Mouse (Mus musculus): ENCODE measurements around the gene Psmd8. TPM values are rescaled to one million over a fixed set of nuclear protein-coding genes. Genes with fewer than 3 reads are reported as not detected.
A peak's percentile ranks its signal among the peaks of the same experiment; 100 is the strongest.
"Not testable (repeated sequence)": the region's sequence is repeated elsewhere in the genome, so short reads cannot be mapped to it uniquely, and the experiment has no call there.

The Psmd8 gene
- total RNA-seq (2021): 100 to 1,000 TPM; 136 to 143 TPM

DNA sequence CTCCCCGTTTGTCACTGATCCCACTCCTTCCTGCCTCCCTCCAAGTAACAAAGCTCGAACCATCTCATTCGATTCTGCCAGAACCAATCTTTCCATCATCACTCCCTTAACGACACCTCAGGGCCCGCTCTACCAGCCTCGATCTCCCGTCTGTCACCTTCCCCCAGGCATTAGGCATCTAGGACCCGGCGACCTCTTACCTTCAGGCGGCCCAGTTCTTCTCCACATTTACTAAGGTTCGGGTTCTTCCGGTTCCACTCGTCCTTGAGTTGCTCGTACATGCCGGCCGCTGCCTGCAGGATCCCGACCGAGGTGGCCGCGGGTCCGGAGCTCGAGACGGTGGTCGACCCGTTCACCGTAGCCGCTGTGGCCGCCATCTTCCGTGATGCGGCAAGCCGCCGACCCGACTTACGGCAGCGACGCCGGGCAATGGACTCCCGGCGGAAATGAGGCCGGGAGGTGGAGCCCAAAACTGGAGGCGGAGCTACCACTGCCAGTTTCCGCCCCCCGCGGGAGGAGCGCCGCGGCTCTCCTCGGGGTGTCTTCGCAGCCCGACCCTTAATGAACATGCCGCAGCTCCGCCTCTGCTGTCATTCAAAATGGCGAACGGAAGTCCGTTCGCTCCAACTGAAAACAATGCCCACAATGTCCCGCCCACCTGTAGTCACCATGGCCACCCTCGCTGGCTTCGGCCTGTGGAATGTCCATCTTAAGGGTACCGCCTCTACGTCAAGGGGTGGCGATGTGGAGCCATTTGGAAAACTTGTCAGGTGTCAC, at the start of gene Psmd8:
Gene Psmd8, minus strand, starts transcription at position 625 of the 777 bp plus-strand sequence.
- DNase-seq (ENCODE audit: extremely low spot score in 1 of 2, low spot score in 1 of 2): peak; percentile 78 to 89

DNA sequence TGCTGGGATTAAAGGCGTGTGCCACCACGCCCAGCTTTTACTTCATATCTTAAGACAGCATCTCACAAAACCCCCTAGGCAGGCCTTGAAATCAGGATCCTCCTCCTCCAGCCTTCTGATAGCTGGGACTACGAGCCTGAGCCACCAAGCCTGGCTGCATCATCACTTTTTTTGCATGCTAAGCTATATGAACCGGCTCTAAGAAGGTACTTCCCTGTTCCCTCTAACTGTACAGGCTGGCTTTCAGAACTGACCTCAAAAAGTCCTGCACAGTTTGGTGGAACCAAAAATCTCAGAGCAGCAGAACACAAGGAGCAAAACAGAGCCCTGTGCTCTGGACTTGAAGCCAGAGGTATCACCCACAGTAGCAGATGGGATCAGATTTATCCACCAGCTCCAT, 47.7 kb upstream of the Psmd8 start:
- DNase-seq (ENCODE audit: extremely low spot score in 1 of 2, low spot score in 1 of 2): no peak

DNA sequence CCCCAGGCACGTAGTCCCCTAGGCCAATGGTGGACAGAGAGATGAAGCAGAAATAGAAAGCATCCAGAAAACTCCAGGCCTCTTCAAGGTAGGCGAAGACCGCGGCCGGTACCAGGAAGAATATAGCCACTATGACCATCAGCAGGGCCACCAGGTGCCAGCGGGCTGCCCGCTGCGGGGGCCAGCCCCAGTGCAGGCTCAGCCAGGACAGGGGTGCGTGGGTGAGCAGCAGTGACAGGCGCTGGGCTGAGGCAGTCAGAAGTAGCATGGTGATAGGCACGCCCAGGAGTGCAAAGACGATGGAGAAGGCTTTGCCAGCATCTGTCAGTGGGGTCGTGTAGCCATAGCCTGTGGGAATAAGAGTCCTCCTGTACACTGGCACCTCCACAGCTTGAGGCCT, 45.0 kb upstream of the Psmd8 start:
- DNase-seq (ENCODE audit: extremely low spot score in 1 of 2, low spot score in 1 of 2): no peak

DNA sequence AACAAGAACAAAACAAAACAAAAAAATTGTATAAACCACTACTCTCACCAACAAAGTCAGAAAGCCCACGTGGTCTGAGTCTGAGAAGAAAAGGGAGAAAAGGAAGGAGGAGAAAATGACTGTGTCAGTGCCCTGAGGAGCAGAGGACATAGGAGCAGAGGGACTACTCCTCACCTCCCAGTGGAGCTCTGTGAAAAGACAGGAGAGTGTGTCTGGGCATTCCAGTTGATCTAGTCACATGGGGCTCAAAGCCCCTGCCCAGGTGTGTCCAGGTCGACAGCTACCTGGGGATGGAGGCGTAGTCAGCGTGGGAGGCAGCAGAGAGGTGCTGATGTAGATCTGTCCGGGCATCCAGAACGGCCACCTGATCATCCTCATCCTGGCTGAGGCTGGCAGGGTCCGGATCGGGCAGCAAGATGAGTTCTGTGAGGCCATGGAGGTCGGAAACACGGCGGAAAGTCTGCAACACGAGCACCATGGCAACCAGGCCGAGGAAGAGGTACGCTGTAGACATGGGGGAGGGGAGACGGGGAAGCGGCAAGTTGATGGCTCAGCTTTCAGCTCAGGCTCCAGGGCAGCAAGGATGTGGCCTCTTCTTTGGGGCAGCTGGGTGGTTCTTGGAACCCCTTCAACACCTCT, 44.4 kb upstream of the Psmd8 start:
- DNase-seq (ENCODE audit: extremely low spot score in 1 of 2, low spot score in 1 of 2): no peak

DNA sequence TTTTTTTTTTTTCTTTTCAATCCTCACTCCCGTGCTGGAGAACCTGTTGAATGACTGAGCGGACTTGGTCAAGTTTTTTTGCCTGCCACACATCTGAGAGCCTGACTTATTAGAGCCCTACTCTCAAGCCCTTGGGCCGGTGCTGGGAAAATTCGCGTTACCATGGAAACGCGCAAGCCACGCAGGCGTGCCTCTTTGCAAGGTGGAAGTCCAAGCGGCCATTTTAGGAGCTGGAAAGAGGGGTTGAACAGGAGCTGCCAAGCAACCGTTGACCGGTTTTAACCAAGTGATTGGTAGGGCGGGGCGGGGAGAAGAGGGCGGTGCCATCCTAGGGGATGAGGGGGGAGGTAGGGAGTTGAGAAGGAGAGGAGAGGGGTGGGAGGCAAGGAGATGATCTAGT, 34.3 kb upstream of the Psmd8 start:
- DNase-seq (ENCODE audit: extremely low spot score in 1 of 2, low spot score in 1 of 2): no peak

DNA sequence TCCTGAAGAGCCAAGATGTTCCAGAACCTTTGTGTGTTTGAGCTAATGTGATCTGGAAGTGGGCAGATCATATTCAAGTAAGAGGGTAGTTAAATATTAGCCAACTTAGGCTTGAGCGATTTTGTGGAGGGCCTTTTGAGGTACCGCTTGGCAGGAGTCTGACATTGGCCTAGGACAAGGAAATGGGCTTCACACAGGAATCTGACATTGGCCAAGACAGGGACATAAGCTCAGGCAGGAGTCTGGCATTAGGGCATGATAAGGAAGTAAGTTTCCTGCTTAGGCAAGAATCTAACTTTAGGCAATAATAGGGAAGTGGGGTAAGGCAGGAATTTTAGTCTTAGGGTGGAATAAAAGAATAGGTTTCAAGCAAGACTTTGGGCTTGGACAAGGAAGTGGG, 33.7 kb upstream of the Psmd8 start:
- no peak for DNase-seq (ENCODE audit: extremely low spot score in 1 of 2, low spot score in 1 of 2)

DNA sequence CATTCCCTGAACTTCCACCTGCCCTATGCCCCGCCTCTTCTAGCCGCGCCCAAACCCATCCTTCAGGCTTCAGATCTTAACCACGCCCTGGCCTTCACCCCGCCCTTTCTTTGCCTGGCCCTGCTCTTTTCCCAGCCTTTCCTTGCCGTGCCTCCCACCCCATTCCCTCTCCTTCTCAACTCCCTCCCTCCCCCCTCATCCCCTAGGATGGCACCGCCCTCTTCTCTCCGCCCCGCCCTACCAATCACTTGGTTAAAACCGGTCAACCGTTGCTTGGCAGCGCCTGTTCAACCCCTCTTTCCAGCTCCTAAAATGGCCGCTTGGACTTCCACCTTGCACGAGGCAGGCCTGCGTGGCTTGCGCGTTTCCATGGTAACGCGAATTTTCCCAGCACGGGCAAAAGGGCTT, 33.2 kb upstream of the Psmd8 start, which contains the start of gene Catsperg1:
Gene Catsperg1, minus strand, starts transcription at position 361 of the 408 bp plus-strand sequence.
- no peak for DNase-seq (ENCODE audit: extremely low spot score in 1 of 2, low spot score in 1 of 2)

DNA sequence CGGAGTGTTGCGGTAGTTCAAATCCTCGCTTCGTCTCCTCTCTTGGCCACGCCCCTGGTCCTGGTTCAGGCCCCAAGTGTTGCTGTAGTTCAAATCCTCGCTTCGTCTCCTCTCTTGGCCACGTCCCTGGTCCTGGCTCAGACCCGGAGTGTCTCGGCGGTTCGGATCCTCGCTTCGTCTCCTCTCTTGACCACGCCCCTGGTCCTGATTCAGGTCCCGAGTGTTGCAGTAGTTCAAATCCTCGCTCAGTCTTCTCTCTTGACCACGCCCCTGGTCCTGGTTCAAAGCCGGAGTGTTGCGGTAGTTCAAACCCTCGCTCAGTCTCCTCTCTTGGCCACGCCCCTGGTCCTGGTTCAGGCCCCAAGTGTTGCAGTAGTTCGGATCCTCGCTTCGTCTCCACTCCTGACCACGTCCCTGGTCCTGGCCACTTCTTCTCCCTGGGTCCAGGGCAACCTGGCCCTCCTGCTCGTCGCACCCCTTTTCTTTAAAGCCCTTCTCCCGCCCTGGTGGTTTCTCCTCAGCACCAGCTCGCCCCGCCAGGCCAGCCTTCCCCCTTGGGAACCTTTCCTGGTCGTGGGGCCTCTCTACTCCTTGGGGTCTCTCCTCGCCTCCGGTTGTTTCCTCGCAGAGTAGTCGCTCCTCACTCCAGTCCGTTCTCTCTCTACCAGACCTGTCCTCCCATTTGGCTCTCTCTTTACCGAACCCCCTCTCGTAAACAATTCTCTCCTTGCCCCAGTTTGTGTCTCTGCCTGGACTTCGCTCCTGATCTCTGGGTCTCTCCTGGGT, 32.5 kb upstream of the Psmd8 start:
- DNase-seq (ENCODE audit: extremely low spot score in 1 of 2, low spot score in 1 of 2): not testable (repeated sequence)

DNA sequence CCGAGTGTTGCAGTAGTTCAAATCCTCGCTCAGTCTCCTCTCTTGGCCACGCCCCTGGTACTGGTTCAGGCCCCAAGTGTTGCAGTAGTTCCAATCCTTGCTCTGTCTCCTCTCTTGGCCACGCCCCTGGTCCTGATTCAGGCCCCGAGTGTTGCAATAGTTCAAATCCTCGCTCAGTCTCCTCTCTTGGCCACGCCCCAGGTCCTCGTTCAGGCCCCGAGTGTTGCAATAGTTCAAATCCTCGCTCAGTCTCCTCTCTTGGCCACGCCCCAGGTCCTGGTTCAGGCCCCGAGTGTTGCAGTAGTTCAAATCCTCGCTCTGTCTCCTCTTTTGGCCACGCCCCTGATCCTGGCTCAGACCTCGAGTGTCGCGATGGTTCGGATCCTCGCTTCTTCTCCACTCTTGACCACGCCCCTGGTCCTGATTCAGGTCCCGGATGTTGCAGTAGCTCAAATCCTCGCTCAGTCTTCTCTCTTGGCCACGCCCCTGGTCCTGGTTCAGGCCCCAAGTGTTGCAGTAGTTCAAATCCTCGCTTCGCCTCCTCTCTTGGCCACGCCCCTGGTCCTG, 31.8 kb upstream of the Psmd8 start:
- no peak for DNase-seq (ENCODE audit: extremely low spot score in 1 of 2, low spot score in 1 of 2)

DNA sequence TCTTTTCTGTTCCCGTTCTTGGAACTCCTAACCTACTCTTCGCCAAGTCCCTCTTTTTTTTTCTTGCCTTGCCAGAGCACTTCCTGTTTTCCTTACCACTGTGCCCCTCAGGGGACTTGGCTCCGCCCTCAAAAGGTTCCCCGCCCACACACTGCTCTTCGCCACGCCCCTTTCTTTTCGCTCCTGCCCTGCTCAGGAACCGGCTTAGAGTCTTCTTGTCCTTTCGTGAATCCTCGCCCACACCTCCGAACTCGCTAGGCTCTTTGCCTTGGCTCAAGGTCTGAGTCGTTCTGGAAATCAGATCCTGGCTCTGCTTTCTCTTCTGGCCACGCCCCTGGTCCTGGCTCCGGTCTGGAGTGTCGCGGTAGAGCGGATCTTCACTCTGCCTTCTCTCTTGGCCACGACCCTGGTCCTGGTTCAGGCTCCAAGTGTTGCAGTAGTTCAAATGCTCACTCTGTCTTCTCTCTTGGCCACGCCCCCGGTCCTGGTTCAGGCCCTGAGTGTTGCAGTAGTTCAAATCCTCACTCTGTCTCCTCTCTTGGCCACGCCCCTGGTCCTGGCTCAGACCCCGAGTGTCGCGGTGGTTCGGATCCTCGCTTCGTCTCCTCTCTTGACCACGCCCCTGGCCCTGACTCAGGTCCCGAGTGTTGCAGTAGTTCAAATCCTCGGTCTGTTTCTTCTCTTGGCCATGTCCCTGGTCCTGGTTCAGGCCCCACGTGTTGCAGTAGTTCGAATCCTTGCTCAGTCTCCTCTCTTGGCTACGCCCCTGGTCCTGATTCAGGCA, 31.1 kb upstream of the Psmd8 start:
- DNase-seq (ENCODE audit: extremely low spot score in 1 of 2, low spot score in 1 of 2): peak; percentile 21 to 44

DNA sequence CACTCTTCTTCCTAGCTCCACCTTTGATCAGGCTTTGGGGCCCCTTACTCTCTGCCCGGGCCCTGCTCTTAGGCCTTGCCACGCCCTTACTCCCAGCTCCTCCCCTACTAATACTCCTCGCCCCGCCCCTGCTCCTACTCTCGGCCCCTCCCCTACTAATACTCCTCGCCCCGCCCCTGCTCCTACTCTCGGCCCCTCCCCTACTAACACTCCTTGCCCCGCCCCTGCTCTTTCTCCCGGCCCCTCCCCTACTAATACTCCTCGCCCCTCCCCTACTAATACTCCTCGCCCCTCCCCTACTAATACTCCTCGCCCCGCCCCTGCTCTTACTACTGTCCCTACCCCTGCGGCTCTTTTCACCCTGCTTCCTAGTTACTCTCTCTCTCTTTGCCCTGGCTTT, 30.5 kb upstream of the Psmd8 start:
- DNase-seq (ENCODE audit: extremely low spot score in 1 of 2, low spot score in 1 of 2): not testable (repeated sequence)

DNA sequence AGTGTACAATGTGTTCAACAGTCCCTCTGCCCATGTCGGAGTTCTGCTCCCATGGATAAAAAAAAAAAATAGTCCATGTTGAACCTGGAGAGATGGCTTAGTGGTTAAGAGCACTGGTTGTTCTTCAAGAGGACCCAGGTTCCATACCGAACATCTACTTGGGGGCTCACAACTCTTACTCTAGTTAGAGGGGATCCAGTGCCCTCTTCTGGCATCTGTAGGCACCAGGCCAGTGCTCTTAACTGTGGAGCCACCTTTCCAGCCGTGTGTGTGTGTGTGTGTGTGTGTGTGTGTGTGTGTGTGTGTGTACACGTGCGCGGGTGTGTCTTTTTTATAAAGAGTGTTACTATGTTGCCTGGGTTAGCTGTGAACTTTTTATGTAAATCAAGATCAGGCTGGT, 22.1 kb upstream of the Psmd8 start:
- no peak for DNase-seq (ENCODE audit: extremely low spot score in 1 of 2, low spot score in 1 of 2)

DNA sequence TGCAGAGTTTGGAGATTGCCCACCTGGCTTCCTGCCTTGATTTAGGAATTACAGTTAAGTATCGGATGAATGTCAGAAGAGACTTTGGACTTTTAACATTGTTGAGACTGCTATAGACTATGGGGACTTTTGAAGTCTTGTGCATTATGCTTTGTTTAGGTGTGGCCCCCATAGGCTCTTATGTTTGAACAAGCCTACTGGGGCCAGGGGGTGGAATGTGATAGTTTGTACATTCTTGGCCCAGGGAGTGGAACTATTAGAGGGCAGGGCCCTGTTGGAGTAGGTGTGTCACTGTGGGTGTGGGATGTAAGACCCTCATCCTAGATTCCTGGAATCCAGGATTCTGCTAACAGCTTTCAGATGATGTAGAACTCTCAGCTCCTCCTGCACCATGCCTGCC, 13.7 kb upstream of the Psmd8 start:
- DNase-seq (ENCODE audit: extremely low spot score in 1 of 2, low spot score in 1 of 2): not testable (repeated sequence)

DNA sequence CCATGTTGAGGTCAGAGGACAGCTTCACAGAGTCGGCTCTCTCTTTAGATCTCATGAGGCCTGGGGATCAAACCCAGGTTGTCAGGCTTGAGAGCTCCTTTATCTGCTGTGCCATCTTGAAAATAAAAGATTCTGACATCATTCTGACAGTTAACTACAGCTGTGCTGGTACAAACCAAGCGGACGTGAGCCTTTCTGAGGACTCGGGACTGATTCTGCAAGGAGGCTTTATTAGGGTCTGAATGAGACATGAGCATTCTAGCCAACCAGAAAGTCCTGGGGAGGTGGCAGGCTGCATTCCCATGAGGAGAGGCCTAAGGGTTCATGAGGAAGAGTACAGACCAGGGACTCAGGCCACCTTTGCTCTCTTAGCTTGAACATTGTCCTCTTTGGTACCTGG, 822 bp upstream of the Psmd8 start:
- not testable (repeated sequence) for DNase-seq (ENCODE audit: extremely low spot score in 1 of 2, low spot score in 1 of 2)

DNA sequence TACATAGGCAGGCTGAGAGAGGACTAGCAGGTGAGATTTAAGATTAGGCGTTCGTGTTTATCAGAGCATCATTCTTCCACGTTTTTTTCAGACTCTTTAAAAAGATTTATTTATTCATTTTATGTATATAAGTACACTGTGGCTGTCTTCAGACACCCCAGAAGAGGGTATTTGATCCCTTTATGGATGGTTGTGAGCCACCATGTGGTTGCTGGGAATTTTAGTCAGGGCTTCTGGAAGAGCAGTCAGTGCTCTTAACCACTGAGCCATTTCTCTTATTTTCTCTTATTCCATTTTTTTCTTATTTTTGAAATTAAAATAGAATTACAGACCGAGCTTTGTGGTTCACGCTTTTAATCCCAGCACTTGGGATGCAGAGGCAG, 344 bp upstream of the Psmd8 start:
- DNase-seq (ENCODE audit: extremely low spot score in 1 of 2, low spot score in 1 of 2): no peak

DNA sequence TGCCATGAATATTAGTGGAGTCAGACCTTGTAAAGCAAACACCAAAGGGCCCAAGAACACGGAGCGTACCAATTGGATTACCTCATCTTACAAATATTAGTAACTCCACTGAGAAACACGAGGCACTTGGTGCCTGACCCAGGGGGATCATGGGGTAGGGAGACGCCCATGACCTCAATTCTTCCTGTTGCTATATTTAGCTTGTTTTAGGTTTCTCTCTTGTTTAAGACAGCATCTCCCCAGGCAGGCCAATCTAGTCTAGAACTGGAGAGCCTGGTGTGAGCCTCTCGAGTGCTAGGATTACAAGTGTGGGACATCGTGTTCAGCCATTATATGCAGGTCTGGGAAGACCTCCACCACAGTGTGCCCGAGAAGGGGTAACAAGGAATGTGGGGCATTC, 1.2 kb downstream of the Psmd8 start:
- no peak for DNase-seq (ENCODE audit: extremely low spot score in 1 of 2, low spot score in 1 of 2)

DNA sequence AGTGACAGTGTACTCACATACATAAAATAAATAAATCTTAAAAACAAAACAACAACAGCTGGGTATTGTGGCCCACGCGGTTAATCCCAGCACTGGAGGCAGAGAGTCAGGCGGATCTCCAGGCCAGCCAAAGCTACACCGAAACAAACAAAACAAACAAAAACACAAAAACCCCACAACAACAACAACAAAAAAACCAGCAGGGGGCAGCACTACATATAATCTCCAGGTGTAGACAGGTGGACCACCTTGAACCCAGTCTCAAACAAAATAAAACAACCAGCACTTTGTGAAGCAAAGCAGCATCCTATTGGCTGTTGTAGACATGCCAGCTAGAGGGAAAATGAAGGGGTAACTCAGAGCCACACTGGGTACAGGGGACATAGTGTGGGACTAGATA, 2.4 kb downstream of the Psmd8 start:
- DNase-seq (ENCODE audit: extremely low spot score in 1 of 2, low spot score in 1 of 2): no peak

DNA sequence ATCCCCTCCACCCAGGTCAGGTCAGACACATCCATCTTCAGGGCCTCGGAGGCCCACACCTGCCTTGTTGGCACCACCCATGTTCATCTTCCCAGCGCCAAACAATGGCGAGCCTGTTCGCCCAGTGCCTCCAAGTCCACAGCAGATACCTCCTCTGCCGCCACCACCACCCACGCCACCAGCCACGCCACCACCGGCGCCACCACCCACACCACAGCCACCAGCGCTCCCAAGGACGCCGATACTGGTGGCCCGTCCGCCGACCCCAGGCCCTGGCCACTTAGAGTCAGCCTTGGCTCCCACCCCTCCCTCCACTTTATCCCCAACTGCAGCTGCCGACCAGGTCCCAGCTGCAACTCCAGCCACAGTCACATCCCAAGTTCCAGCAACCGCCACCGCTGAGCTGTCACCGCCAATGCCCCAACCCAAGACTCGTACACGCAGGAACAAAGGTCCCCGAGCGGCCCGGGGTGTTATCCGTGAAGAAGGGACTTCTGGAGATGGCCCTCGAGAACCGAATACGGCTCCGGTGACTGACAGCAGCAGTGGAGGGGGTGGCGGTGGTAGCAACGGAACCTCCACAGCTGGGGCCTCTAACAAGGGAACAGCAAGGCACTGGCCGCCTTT, 8.0 kb downstream of the Psmd8 start:
- DNase-seq (ENCODE audit: extremely low spot score in 1 of 2, low spot score in 1 of 2): no peak

DNA sequence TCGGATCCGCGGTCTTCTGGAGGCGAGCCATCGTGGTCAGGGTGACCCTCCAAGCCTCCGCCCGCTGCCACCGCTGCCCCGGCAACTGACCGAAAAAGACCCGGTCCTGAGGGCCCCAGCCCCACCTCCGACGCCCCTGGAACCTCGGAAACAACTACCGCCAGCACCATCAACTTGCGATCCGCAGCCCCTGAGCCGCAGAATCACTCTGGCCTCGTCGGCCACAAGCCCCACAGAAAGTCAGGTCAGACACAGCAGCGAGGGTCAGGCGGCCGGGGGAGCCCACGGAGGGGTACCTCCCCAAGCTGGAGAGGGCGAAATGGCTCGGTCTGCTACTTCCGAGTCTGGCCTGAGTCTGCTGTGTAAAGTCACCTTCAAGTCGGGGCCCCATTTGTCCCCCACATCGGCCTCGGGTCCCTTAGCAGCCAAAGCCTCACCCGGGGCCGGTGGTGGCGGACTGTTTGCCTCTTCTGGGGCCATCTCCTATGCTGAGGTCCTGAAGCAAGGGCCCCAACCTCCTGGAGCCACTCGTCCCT, 8.9 kb downstream of the Psmd8 start:
- DNase-seq (ENCODE audit: extremely low spot score in 1 of 2, low spot score in 1 of 2): no peak
